Mouse (Mus musculus) heart, embryonic 13.5 days (tissue): ENCODE measurements around the gene Uspl1. TPM values are rescaled to one million over a fixed set of nuclear protein-coding genes. Genes with fewer than 3 reads are reported as not detected.
A peak's percentile ranks its signal among the peaks of the same experiment; 100 is the strongest.

Source experiments
- ATAC-seq: fragments of 200-750 bp; cut with Nextera tagmentation; 2 replicates; pipeline ENCODE4 v1.8.0; 2017; ENCODE audit warnings: moderate TSS enrichment; ENCODE audit not compliant: insufficient number of reproducible peaks, low FRiP score, low TSS enrichment; ENCODE audit errors: extremely low read depth
- H3K27ac ChIP-seq: fragments of 300-500 bp; sonication (generic); replicated peaks from 2 replicates; pipeline ENCODE4 v1.5.1; 2015; ENCODE audit warnings: moderate library complexity, mild to moderate bottlenecking, inconsistent platforms
- H3K27me3 ChIP-seq: fragments of 300-500 bp; sonication (generic); replicated peaks from 2 replicates; pipeline ENCODE4 v1.6.1; 2015; ENCODE audit warnings: mild to moderate bottlenecking, inconsistent platforms
- H3K36me3 ChIP-seq: fragments of 300-500 bp; sonication (generic); 2 replicates; pipeline ENCODE4 v1.6.1; 2015; ENCODE audit warnings: mild to moderate bottlenecking, inconsistent platforms
- H3K4me1 ChIP-seq: fragments of 300-500 bp; sonication (generic); 2 replicates; pipeline ENCODE4 v1.6.1; 2015; ENCODE audit warnings: inconsistent platforms
- H3K4me2 ChIP-seq: fragments of 300-500 bp; sonication (generic); 2 replicates; pipeline ENCODE4 v1.6.1; 2015; ENCODE audit warnings: inconsistent platforms, mild to moderate bottlenecking, moderate library complexity
- H3K4me3 ChIP-seq: fragments of 300-500 bp; sonication (generic); 2 replicates; pipeline ENCODE4 v1.5.1; 2015; ENCODE audit warnings: moderate library complexity, mild to moderate bottlenecking, inconsistent platforms
- H3K9ac ChIP-seq: fragments of 300-500 bp; sonication (generic); 2 replicates; pipeline ENCODE4 v1.6.1; 2015; ENCODE audit warnings: inconsistent platforms, mild to moderate bottlenecking, moderate library complexity
- H3K9me3 ChIP-seq: fragments of 300-500 bp; sonication (generic); 2 replicates; pipeline ENCODE4 v1.6.1; 2016; ENCODE audit warnings: inconsistent platforms
- WGBS: fragments of 180-500 bp; shearing (Covaris S2); methylation state at CpG from one replicate; pipeline ENCODE4 v1.1.7; 2015; ENCODE audit warnings: mixed read lengths; 5-methylcytosine and 5-hydroxymethylcytosine counted together
- microRNA-seq: library from miRNA; unstranded; fragments of <30 nt; microRNA quantifications from one replicate; pipeline ENCODE4, GENCODE M21; 2016
- polyA plus RNA-seq: library from polyadenylated mRNA; unstranded; fragments of >200 nt; fragmentation: Nextera tagmentation; extraction: Ambion mirVana; gene quantifications from 2 replicates; pipeline ENCODE4 v1.2.1, GENCODE M21; 2015

The Uspl1 gene
- polyA plus RNA-seq, 1 experiment from 2014 or later, result 30.1 TPM

GRCm38 (mm10) chr5:149259093-149259492 is 74.9 kb downstream of the Uspl1 start:
- Histone ChIP-seq H3K36me3 (no peaks in the 10 kb centered on the region), H3K4me3 (no peak overlapping the region), H3K27ac (no peak overlapping the region), H3K4me1 (peaks cover 14% of the 10 kb centered on the region; the same call in 1 of the 2 replicates), H3K9ac (no peak overlapping the region), H3K4me2 (peak overlapping the region; percentile 30), H3K9me3 (no peaks in the 10 kb centered on the region), H3K27me3 (no peaks in the 10 kb centered on the region)
- ATAC-seq, result no peak
- 43% methylated on average over 16 of the region's 16 CpGs for whole genome bisulfite sequencing

- no peak for ATAC-seq
- Histone ChIP-seq H3K9ac (no peak overlapping the region), H3K27ac (no peak overlapping the region), H3K9me3 (no peaks in the 10 kb centered on the region), H3K27me3 (no peaks in the 10 kb centered on the region), H3K4me1 (peaks cover 14% of the 10 kb centered on the region; the same call in 1 of the 2 replicates), H3K36me3 (no peaks in the 10 kb centered on the region), H3K4me2 (no peak overlapping the region), H3K4me3 (no peak overlapping the region)
- 63% methylated on average over 7 of the region's 7 CpGs for whole genome bisulfite sequencing
Observed at GRCm38 (mm10) chr5:149261449-149261848, 77.3 kb downstream of the Uspl1 start.

GRCm38 (mm10) chr5:149261866-149262265 is 77.7 kb downstream of the Uspl1 start:
- no peaks in the 10 kb centered on the region for H3K27me3 ChIP-seq
- no peaks in the 10 kb centered on the region for H3K9me3 ChIP-seq
- no peak overlapping the region for H3K27ac ChIP-seq
- peaks cover 14% of the 10 kb centered on the region; the same call in 1 of the 2 replicates for H3K4me1 ChIP-seq
- no peak overlapping the region for H3K4me3 ChIP-seq
- H3K9ac ChIP-seq, result no peak overlapping the region
- 56% methylated on average over 6 of the region's 6 CpGs for WGBS
- H3K36me3 ChIP-seq, result no peaks in the 10 kb centered on the region
- H3K4me2 ChIP-seq, result no peak overlapping the region
- no peak for ATAC-seq

- H3K9ac ChIP-seq, result no peak within 1 kb of the TSS
- ATAC-seq, result no peak
- H3K4me1 ChIP-seq, result no peaks in the 10 kb centered on the region; the same call in 1 of the 2 replicates
- H3K4me3 ChIP-seq, result no peak within 1 kb of the TSS
- no peaks in the 10 kb centered on the region for H3K27me3 ChIP-seq
- no peaks in the 10 kb centered on the region for H3K36me3 ChIP-seq
- H3K9me3 ChIP-seq, result no peaks in the 10 kb centered on the region
- no peak within 1 kb of the TSS for H3K27ac ChIP-seq
- no peak within 1 kb of the TSS for H3K4me2 ChIP-seq
- WGBS, result 60% methylated on average over 4 of the region's 4 CpGs
Observed at GRCm38 (mm10) chr5:149264405-149264804, 80.3 kb downstream of the Uspl1 start, which contains the start of gene Alox5ap. TSS of gene Alox5ap (plus strand) at chr5:149264767.

- Histone ChIP-seq H3K4me1 (no peaks in the 10 kb centered on the region), H3K9me3 (no peaks in the 10 kb centered on the region), H3K27me3 (no peaks in the 10 kb centered on the region), H3K9ac (no peak overlapping the region), H3K36me3 (no peaks in the 10 kb centered on the region), H3K4me3 (no peak overlapping the region), H3K4me2 (no peak overlapping the region), H3K27ac (no peak overlapping the region)
- 49% methylated on average over 6 of the region's 6 CpGs for WGBS
- ATAC-seq, result no peak
Observed at GRCm38 (mm10) chr5:149264878-149265279, 80.7 kb downstream of the Uspl1 start.

Small RNA genes within 50 kb of the gene (microRNA-seq; reads per million reads assigned to microRNA genes)
- gene Gm24105, result not detected

Other genes starting within 250 kb of the Uspl1 start
- gene Gm42791, start 189.2 kb upstream of the Uspl1 start, polyA plus RNA-seq, result 1.7 and 2.3 TPM in 2 replicates
- gene Hmgb1, start 139 bp downstream of the Uspl1 start, polyA plus RNA-seq, result 675 and 751 TPM in 2 replicates
- gene Alox5ap, start 80.4 kb downstream of the Uspl1 start, polyA plus RNA-seq, result 7.2 and 8.1 TPM in 2 replicates
- 1.6 and 1.8 TPM in 2 replicates for gene Medag, start 227.4 kb downstream of the Uspl1 start, polyA plus RNA-seq